In genomic region chr15:24635620-24636019, GRCm38 (mm10) we compare ENCODE assay signal across 18 mouse cellular contexts.
"Had no signal": no experiment of that assay in that cellular context is flagged by ENCODE, and none has a peak within 500 bp of the region (broad histone marks: within the 10 kb centered on the region; RNA-seq: fewer than 3 reads in every experiment).

No protein-coding gene starts in this region.

- DNase-seq: lung, adult 18-20 months; lung, embryonic 14.5 days; lung, postnatal 10 days; lung, postnatal 4 days; retina, postnatal 1 day; right cerebral cortex, adult 18-20 months; right cerebral cortex, postnatal 25 days; right cerebral cortex, postnatal 4 days; spleen, adult 18-20 months; thymus, adult 18-20 months; thymus, postnatal 14 days; thymus, postnatal 36 days had no signal

- ATAC-seq: liver, embryonic 12.5 days had no signal

- H3K36me3 ChIP-seq: liver, embryonic 12.5 days; midbrain, embryonic 12.5 days; neural tube, embryonic 13.5 days; neural tube, embryonic 15.5 days had no signal

- H3K27ac ChIP-seq: liver, embryonic 12.5 days; liver, embryonic 14.5 days; midbrain, embryonic 12.5 days; neural tube, embryonic 13.5 days; neural tube, embryonic 15.5 days had no signal

- H3K9ac ChIP-seq: liver, embryonic 12.5 days; liver, embryonic 14.5 days; lung, embryonic 14.5 days; midbrain, embryonic 12.5 days; neural tube, embryonic 13.5 days; neural tube, embryonic 15.5 days had no signal

- H3K4me2 ChIP-seq: liver, embryonic 12.5 days; lung, embryonic 14.5 days; midbrain, embryonic 12.5 days; neural tube, embryonic 13.5 days; neural tube, embryonic 15.5 days had no signal

- H3K9me3 ChIP-seq: liver, embryonic 12.5 days; midbrain, embryonic 12.5 days; neural tube, embryonic 13.5 days; neural tube, embryonic 15.5 days had no signal

- H3K4me1 ChIP-seq: liver, embryonic 12.5 days; midbrain, embryonic 12.5 days; neural tube, embryonic 13.5 days; neural tube, embryonic 15.5 days had no signal

- H3K27me3 ChIP-seq: liver, embryonic 12.5 days; midbrain, embryonic 12.5 days; neural tube, embryonic 13.5 days; neural tube, embryonic 15.5 days had no signal

- H3K4me3 ChIP-seq: liver, embryonic 12.5 days; midbrain, embryonic 12.5 days; myocyte; neural tube, embryonic 13.5 days; neural tube, embryonic 15.5 days had no signal
